Mouse (Mus musculus) MEL (cell line): Measurements from ENCODE around the gene Lzts2.

Source experiments
- CTCF ChIP-seq, 3 experiments: IDR thresholded peaks in 2 of 3; conservative IDR thresholded peaks in 1 of 3; 2 replicates each; pipeline ENCODE4 v1.5.1; 2011 to 2012; ENCODE audit warnings: low read length in 3 of 3, low read depth in 2 of 3, mild to moderate bottlenecking in 2 of 3, improper control_type of control experiment in 1 of 3, inconsistent platforms in 1 of 3, mixed read lengths in 1 of 3, moderate library complexity in 1 of 3; ENCODE audit not compliant: control insufficient read depth in 1 of 3, insufficient read depth in 1 of 3, poor library complexity in 1 of 3, severe bottlenecking in 1 of 3
- EP300 ChIP-seq, 2 experiments: IDR thresholded peaks; 2 replicates each; pipeline ENCODE4 v1.6.1; 2011; ENCODE audit warnings: improper control_type of control experiment in 2 of 2, low read length in 2 of 2, low read depth in 1 of 2, mild to moderate bottlenecking in 1 of 2
- POLR2A ChIP-seq, 2 experiments: IDR thresholded peaks; 2 replicates each; pipeline ENCODE4 v1.6.1; 2011 to 2012; ENCODE audit warnings: low read length in 2 of 2, mild to moderate bottlenecking in 2 of 2, control low read depth in 1 of 2, improper control_type of control experiment in 1 of 2, low read depth in 1 of 2, moderate library complexity in 1 of 2; ENCODE audit not compliant: control insufficient read depth in 1 of 2, insufficient read depth in 1 of 2, poor library complexity in 1 of 2
- TAL1 ChIP-seq: IDR thresholded peaks from 2 replicates; pipeline ENCODE4 v1.6.1; 2012; ENCODE audit warnings: mild to moderate bottlenecking, inconsistent platforms, low read length, moderate library complexity, mixed read lengths
- UBTF ChIP-seq: IDR thresholded peaks from 2 replicates; pipeline ENCODE4 v1.6.1; 2012; ENCODE audit warnings: low read depth, mild to moderate bottlenecking, inconsistent platforms, low read length, improper control_type of control experiment, moderate library complexity, borderline replicate concordance; ENCODE audit not compliant: insufficient read depth
- ZKSCAN1 ChIP-seq: IDR thresholded peaks from 2 replicates; pipeline ENCODE4 v1.6.1; 2012; ENCODE audit warnings: low read depth, mild to moderate bottlenecking, inconsistent platforms, low read length, improper control_type of control experiment, moderate library complexity
- ZNF384 ChIP-seq: IDR thresholded peaks from 2 replicates; pipeline ENCODE4 v1.6.1; 2012; ENCODE audit warnings: low read depth, mild to moderate bottlenecking, inconsistent platforms, low read length, improper control_type of control experiment

DNA sequence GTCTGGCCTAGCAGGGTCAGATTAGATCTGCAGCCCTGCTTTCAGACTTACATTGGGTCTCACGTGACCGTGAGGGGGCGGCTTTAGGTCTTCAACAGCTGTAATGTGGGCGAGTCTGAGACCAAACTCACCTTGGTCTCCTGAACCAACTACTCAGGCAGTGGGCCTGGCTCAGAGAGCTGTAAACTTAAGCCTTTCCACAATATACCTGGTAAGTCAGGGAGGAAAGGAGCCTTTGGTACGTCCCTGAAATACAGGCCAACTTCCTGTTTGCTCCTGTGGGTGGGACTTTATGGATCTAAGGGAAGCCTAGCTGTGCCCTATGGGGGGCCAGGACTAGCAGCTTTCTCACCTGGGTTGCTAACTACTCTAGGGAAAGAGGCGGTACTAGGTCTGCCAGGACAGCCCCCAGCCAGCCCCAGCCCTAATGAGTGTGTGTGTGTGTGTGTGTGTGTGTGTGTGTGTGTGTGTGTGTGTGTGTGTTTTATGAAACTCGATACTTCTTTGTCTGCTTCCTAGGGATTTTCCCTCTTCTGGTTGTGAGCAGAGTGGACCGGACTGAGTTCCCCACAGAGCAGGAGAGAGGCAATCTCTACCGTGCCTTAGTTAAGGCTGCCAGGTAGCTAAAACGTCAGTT, at the start of gene Lzts2:
- TF ChIP-seq ZKSCAN1 (no peak), UBTF (no peak), ZNF384 (no peak), POLR2A (IDR thresholded peaks at IDR 0.05; ENCODE audit: control insufficient read depth in 1 of 2, insufficient read depth in 1 of 2, low read depth in 1 of 2, low read length in 2 of 2, poor library complexity in 1 of 2) (0 out of 4 replicates have a peak, but pooled peaks of 1 of the 2 experiments have one; percentile 13), EP300 (IDR thresholded peaks at IDR 0.05; ENCODE audit: low read depth in 1 of 2, low read length in 2 of 2) (no peak), TAL1 (no peak), CTCF (IDR thresholded peaks at IDR 0.05 in 2 of 3, conservative IDR thresholded peaks at IDR 0.05 in 1 of 3; ENCODE audit: control insufficient read depth in 1 of 3, insufficient read depth in 1 of 3, low read depth in 2 of 3, low read length in 3 of 3, poor library complexity in 1 of 3, severe bottlenecking in 1 of 3) (no peak)
